Mouse (Mus musculus) CH12.LX (cell line): ENCODE data around the gene Smim13. TPM values are rescaled to one million over a fixed set of nuclear protein-coding genes. Genes with fewer than 3 reads are reported as not detected.

Source experiments
- DNase-seq: peaks from one replicate; pipeline ENCODE4 v3.0.0-alpha.2; 2013; ENCODE audit errors: extremely low read depth
- H3K27ac ChIP-seq: 2 replicates; pipeline ENCODE4 v1.5.1; 2012; ENCODE audit warnings: low read depth, mild to moderate bottlenecking, control low read depth, moderate library complexity; ENCODE audit not compliant: insufficient read depth
- H3K27me3 ChIP-seq: replicated peaks from 2 replicates; pipeline ENCODE3; 2012; ENCODE audit warnings: inconsistent platforms
- H3K36me3 ChIP-seq, 2 experiments: replicated peaks in 1 of 2; 2 replicates each; pipeline versions ENCODE3 to v1.6.1; 2012; ENCODE audit warnings: inconsistent platforms in 1 of 2, low read length in 1 of 2, mild to moderate bottlenecking in 1 of 2, mixed read lengths in 1 of 2, moderate library complexity in 1 of 2; ENCODE audit not compliant: control insufficient read depth in 1 of 2, insufficient read depth in 1 of 2
- H3K4me1 ChIP-seq, 2 experiments: 2 replicates each; pipeline ENCODE4 v1.6.1; 2012; ENCODE audit warnings: inconsistent platforms in 1 of 2, moderate library complexity in 1 of 2; ENCODE audit not compliant: insufficient read depth in 2 of 2, control insufficient read depth in 1 of 2
- H3K4me2 ChIP-seq: 2 replicates; pipeline ENCODE4 v1.6.1; 2012; ENCODE audit warnings: low read depth, mild to moderate bottlenecking, control low read depth; ENCODE audit not compliant: poor library complexity, insufficient read depth, severe bottlenecking
- H3K4me3 ChIP-seq, 3 experiments: fragments of 150-350 bp in 1 of 3; sonication (generic) in 1 of 3; replicated peaks in 1 of 3; 2 replicates each; pipeline versions ENCODE3 to v1.5.1; 2011 to 2012; ENCODE audit warnings: low read depth in 2 of 3, low read length in 2 of 3, mild to moderate bottlenecking in 2 of 3, moderate library complexity in 2 of 3, control low read depth in 1 of 3, improper control_type of control experiment in 1 of 3, inconsistent platforms in 1 of 3, mixed read lengths in 1 of 3; ENCODE audit not compliant: poor library complexity in 1 of 3
- H3K79me2 ChIP-seq: replicated peaks from 2 replicates; pipeline ENCODE4 v1.6.1; 2012; ENCODE audit warnings: mild to moderate bottlenecking, moderate library complexity; ENCODE audit not compliant: control insufficient read depth, poor library complexity, insufficient read depth, severe bottlenecking; ENCODE audit errors: extremely low read depth
- H3K9ac ChIP-seq: 2 replicates; pipeline ENCODE4 v1.6.1; 2012; ENCODE audit warnings: low read depth, mild to moderate bottlenecking, control low read depth, moderate library complexity; ENCODE audit not compliant: insufficient read depth
- H3K9me3 ChIP-seq: replicated peaks from 2 replicates; pipeline ENCODE3; 2012; ENCODE audit warnings: low read length, inconsistent platforms, mixed read lengths
- CHD1 ChIP-seq: IDR thresholded peaks from 2 replicates; pipeline ENCODE4 v1.6.1; 2012; ENCODE audit warnings: low read depth, low read length, improper control_type of control experiment, inconsistent platforms
- CHD2 ChIP-seq: IDR thresholded peaks from 2 replicates; pipeline ENCODE4 v1.6.1; 2011; ENCODE audit warnings: low read length, improper control_type of control experiment
- CTCF ChIP-seq, 2 experiments: IDR thresholded peaks in 1 of 2; conservative IDR thresholded peaks in 1 of 2; 2 replicates each; pipeline ENCODE4 v1.5.1; 2011 to 2012; ENCODE audit warnings: low read depth in 2 of 2, low read length in 2 of 2, improper control_type of control experiment in 1 of 2, inconsistent platforms in 1 of 2, mild to moderate bottlenecking in 1 of 2, moderate library complexity in 1 of 2
- E2F4 ChIP-seq: IDR thresholded peaks from 2 replicates; pipeline ENCODE4 v1.6.1; 2011; ENCODE audit warnings: low read depth, low read length, improper control_type of control experiment; ENCODE audit not compliant: insufficient replicate concordance
- ELF1 ChIP-seq: IDR thresholded peaks from 2 replicates; pipeline ENCODE4 v1.6.1; 2014; ENCODE audit warnings: low read depth, mild to moderate bottlenecking, inconsistent platforms, low read length, improper control_type of control experiment
- JUN ChIP-seq: IDR thresholded peaks from 2 replicates; pipeline ENCODE4 v1.6.1; 2011; ENCODE audit warnings: low read depth, mild to moderate bottlenecking, low read length, improper control_type of control experiment, moderate library complexity; ENCODE audit not compliant: insufficient read depth
- JUND ChIP-seq: conservative IDR thresholded peaks from 2 replicates; pipeline ENCODE4 v1.6.1; 2011; ENCODE audit warnings: low read depth, low read length, improper control_type of control experiment
- KAT2A ChIP-seq: IDR thresholded peaks from 2 replicates; pipeline ENCODE4 v1.6.1; 2012; ENCODE audit warnings: low read length, improper control_type of control experiment, inconsistent platforms; ENCODE audit not compliant: insufficient replicate concordance
- MAX ChIP-seq: IDR thresholded peaks from 2 replicates; pipeline ENCODE4 v1.6.1; 2011; ENCODE audit warnings: low read length, improper control_type of control experiment
- MAZ ChIP-seq: IDR thresholded peaks from 2 replicates; pipeline ENCODE4 v1.6.1; 2012; ENCODE audit warnings: low read depth, mild to moderate bottlenecking, inconsistent platforms, low read length, improper control_type of control experiment, moderate library complexity
- MXI1 ChIP-seq: IDR thresholded peaks from 2 replicates; pipeline ENCODE4 v1.6.1; 2011; ENCODE audit warnings: mild to moderate bottlenecking, low read depth, low read length, improper control_type of control experiment
- MYC ChIP-seq: IDR thresholded peaks from 2 replicates; pipeline ENCODE4 v1.6.1; 2011; ENCODE audit warnings: low read depth, mild to moderate bottlenecking, improper control_type of control experiment, low read length
- NELFE ChIP-seq: IDR thresholded peaks from 2 replicates; pipeline ENCODE4 v1.6.1; 2011; ENCODE audit warnings: low read depth, low read length, improper control_type of control experiment
- NRF1 ChIP-seq: IDR thresholded peaks from 2 replicates; pipeline ENCODE4 v1.6.1; 2014; ENCODE audit warnings: low read depth, mild to moderate bottlenecking, inconsistent platforms, low read length, improper control_type of control experiment, moderate library complexity
- POLR2A ChIP-seq: IDR thresholded peaks from 2 replicates; pipeline ENCODE4 v1.6.1; 2011; ENCODE audit warnings: low read depth, mild to moderate bottlenecking, improper control_type of control experiment, low read length
- POLR2AphosphoS2 ChIP-seq: IDR thresholded peaks from 2 replicates; pipeline ENCODE4 v1.6.1; 2011; ENCODE audit warnings: low read depth, low read length, improper control_type of control experiment
- SMC3 ChIP-seq: IDR thresholded peaks from 2 replicates; pipeline ENCODE4 v1.6.1; 2011; ENCODE audit warnings: low read depth, low read length, improper control_type of control experiment
- TBP ChIP-seq: conservative IDR thresholded peaks from 2 replicates; pipeline ENCODE4 v1.6.1; 2011; ENCODE audit warnings: low read depth, low read length, improper control_type of control experiment
- UBTF ChIP-seq: IDR thresholded peaks from 2 replicates; pipeline ENCODE4 v1.6.1; 2012; ENCODE audit warnings: low read depth, mild to moderate bottlenecking, inconsistent platforms, low read length, improper control_type of control experiment, moderate library complexity
- USF1 ChIP-seq: IDR thresholded peaks from 2 replicates; pipeline ENCODE4 v1.6.1; 2014; ENCODE audit warnings: low read depth, mild to moderate bottlenecking, inconsistent platforms, low read length, improper control_type of control experiment
- USF2 ChIP-seq: conservative IDR thresholded peaks from 2 replicates; pipeline ENCODE4 v1.6.1; 2011; ENCODE audit warnings: low read depth, low read length, improper control_type of control experiment
- ZKSCAN1 ChIP-seq: IDR thresholded peaks from 2 replicates; pipeline ENCODE4 v1.6.1; 2012; ENCODE audit warnings: low read depth, inconsistent platforms, low read length, improper control_type of control experiment, borderline replicate concordance
- ZMIZ1 ChIP-seq: IDR thresholded peaks from 2 replicates; pipeline ENCODE4 v1.6.1; 2012; ENCODE audit warnings: low read depth, mild to moderate bottlenecking, inconsistent platforms, low read length, improper control_type of control experiment
- ZNF384 ChIP-seq: IDR thresholded peaks from 2 replicates; pipeline ENCODE4 v1.6.1; 2012; ENCODE audit warnings: low read depth, low read length, improper control_type of control experiment, inconsistent platforms
- dilution Hi-C: fragments of 300-500 bp; cut with MboI; formaldehyde crosslinking; loops from 2 replicates; pipeline ENCODE4 v1.14.3; 2020; ENCODE audit warnings: low sequenced_read_pairs; ENCODE audit not compliant: extremely low pct_unique_long_range_greater_than_20kb, extremely low pct_ligation_motif_present
- in situ Hi-C: fragments of 300-500 bp; cut with MboI; formaldehyde crosslinking; loops from 3 replicates; pipeline ENCODE4 v1.14.3; 2019; ENCODE audit warnings: low sequenced_read_pairs, low pct_ligation_motif_present, low pct_unique_long_range_greater_than_20kb, mixed read lengths
- polyA plus RNA-seq: library from polyadenylated mRNA; unstranded; fragments of >175 nt; gene quantifications from 2 replicates; pipeline ENCODE4 v1.2.1, GENCODE M21; 2012; ENCODE audit warnings: low read depth; ENCODE audit not compliant: insufficient read length
- total RNA-seq, 2 experiments: library from RNA; depleted of rRNA; stranded (reverse); fragments of 300-350 nt in 1 of 2; fragments of >200 nt in 1 of 2; gene quantifications; 2 replicates each; pipeline ENCODE4 v1.2.3; 2012 to 2014

Smim13 gene
- total and polyA plus RNA-seq, 3 experiments: 4.4 to 13.4 (median 11.6) TPM

GRCm38 (mm10) chr13:41231389-41231983, 18.2 kb upstream of the Smim13 start:
- Histone ChIP-seq H3K9me3 (no peaks in the 10 kb centered on the region), H3K79me2 (no peaks in the 10 kb centered on the region), H3K36me3 (no peaks in the 10 kb centered on the region), H3K4me2 (no peak overlapping the region), H3K4me1 (peaks cover 2 to 4% of the 10 kb centered on the region in 2 experiments; a peak in 2 of 4 replicates), H3K27ac (no peak overlapping the region), H3K4me3 (no peak overlapping the region), H3K27me3 (no peaks in the 10 kb centered on the region), H3K9ac (no peak overlapping the region)
- no peak for TF ChIP-seq CHD1
- TF ChIP-seq JUN: no peak
- no peak for TF ChIP-seq CTCF (conservative IDR thresholded peaks at IDR 0.05 in 1 of 2, IDR thresholded peaks at IDR 0.05 in 1 of 2; ENCODE audit: low read depth in 2 of 2, low read length in 2 of 2)
- TF ChIP-seq USF2: no peak
- TF ChIP-seq ELF1: no peak
- TF ChIP-seq MAX: no peak
- no peak for TF ChIP-seq UBTF
- TF ChIP-seq NRF1: no peak
- TF ChIP-seq KAT2A: no peak
- no peak for TF ChIP-seq E2F4
- no peak for TF ChIP-seq USF1
- dilution Hi-C loops: no loop called here
- DNase-seq: no peak
- in situ Hi-C loops: loop anchor here (10.0 to 25.0 kb wide), 3 partner anchors 147 to 387 kb away; partner anchors contain the start of genes Pak1ip1 and Tmem14c

GRCm38 (mm10) chr13:41232209-41232608, 17.4 kb upstream of the Smim13 start:
- TF ChIP-seq ELF1 (no peak), MXI1 (no peak), ZKSCAN1 (no peak), ZNF384 (no peak), CHD1 (no peak), USF1 (no peak), POLR2AphosphoS2 (no peak), MAX (no peak), KAT2A (no peak), CTCF (conservative IDR thresholded peaks at IDR 0.05 in 1 of 2, IDR thresholded peaks at IDR 0.05 in 1 of 2; ENCODE audit: low read depth in 2 of 2, low read length in 2 of 2) (no peak), ZMIZ1 (no peak), MYC (no peak), CHD2 (no peak), JUND (no peak), NELFE (no peak), TBP (no peak), MAZ (no peak), POLR2A (no peak), SMC3 (no peak)
- in situ Hi-C loops: loop anchor here (10.0 to 25.0 kb wide), 3 partner anchors 147 to 387 kb away; partner anchors contain the start of genes Pak1ip1 and Tmem14c

More at GRCm38 (mm10) chr13:41232209-41232608, 17.4 kb upstream of the Smim13 start:
- H3K79me2 ChIP-seq: no peaks in the 10 kb centered on the region
- dilution Hi-C loops: no loop called here
- H3K4me1 ChIP-seq: peaks cover 2 to 4% of the 10 kb centered on the region in 2 experiments; a peak in 2 of 4 replicates
- no peaks in the 10 kb centered on the region for H3K9me3 ChIP-seq
- no peak for DNase-seq
- H3K27me3 ChIP-seq: no peaks in the 10 kb centered on the region
- no peak overlapping the region for H3K4me3 ChIP-seq
- no peak overlapping the region for H3K4me2 ChIP-seq
- H3K27ac ChIP-seq: no peak overlapping the region
- no peak overlapping the region for H3K9ac ChIP-seq
- no peaks in the 10 kb centered on the region for H3K36me3 ChIP-seq
